Mouse (Mus musculus): Measurements from ENCODE around the gene Fkbpl.

DNA sequence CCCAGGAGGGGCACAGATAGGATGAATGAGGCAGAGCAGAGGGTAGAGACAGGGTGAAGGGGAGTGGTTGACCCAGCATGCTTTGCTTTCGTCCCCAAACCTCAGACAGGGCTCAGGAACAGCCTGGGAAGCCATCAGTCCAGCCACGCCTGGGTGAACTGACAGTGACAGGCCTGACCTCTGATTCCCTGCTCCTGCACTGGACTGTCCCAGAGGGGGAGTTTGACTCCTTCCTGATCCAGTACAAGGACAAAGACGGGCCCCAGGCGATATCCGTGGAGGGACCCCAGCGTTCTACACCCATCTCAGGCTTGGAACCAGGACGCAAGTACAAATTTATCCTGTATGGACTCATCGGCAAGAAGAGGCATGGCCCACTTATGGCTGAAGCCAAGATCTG is 38.6 kb downstream of the Fkbpl start:
- TF ChIP-seq POLR2A (IDR thresholded peaks at IDR 0.05; ENCODE audit: low read depth, low read length) (no peak), CTCF (IDR thresholded peaks at IDR 0.05; ENCODE audit: extremely low read depth, insufficient read depth, insufficient read length, insufficient replicate concordance) (no peak)

Data from spleen, adult 2 months (tissue).